Mouse (Mus musculus) ES-E14 (cell line): ENCODE results near the gene Sycp2.

Source experiments
- CHD2 ChIP-seq: IDR thresholded peaks from 2 replicates; pipeline ENCODE4 v1.6.1; 2014; ENCODE audit warnings: mild to moderate bottlenecking, low read depth, low read length, inconsistent platforms
- HCFC1 ChIP-seq: IDR thresholded peaks from 2 replicates; pipeline ENCODE4 v1.6.1; 2012; ENCODE audit warnings: low read length, inconsistent platforms, borderline replicate concordance; ENCODE audit not compliant: insufficient read depth
- ZC3H11A ChIP-seq: IDR thresholded peaks from 2 replicates; pipeline ENCODE4 v1.6.1; 2012; ENCODE audit warnings: low read depth, mild to moderate bottlenecking, inconsistent platforms, low read length, borderline replicate concordance

GRCm38 (mm10) chr2:178410286-178410685 lies 2.8 kb upstream of the Sycp2 start:
- TF ChIP-seq ZC3H11A: no peak
- no peak for TF ChIP-seq HCFC1
- no peak for TF ChIP-seq CHD2
